Mouse (Mus musculus) kidney, adult 2 months (tissue): ENCODE results near the gene Lman1l.

Experiments
- CTCF ChIP-seq: fragments of 200-500 bp; conservative IDR thresholded peaks from 2 replicates; pipeline ENCODE4 v1.5.1; 2011; ENCODE audit warnings: low read depth, mild to moderate bottlenecking, control low read depth, low read length, moderate library complexity, mixed read lengths; ENCODE audit not compliant: insufficient read depth, insufficient read length
- POLR2A ChIP-seq: fragments of 200-500 bp; IDR thresholded peaks from one replicate; pipeline ENCODE4 v1.6.1; 2011; ENCODE audit warnings: low read depth, low read length, control low read depth

- no peak for TF ChIP-seq CTCF
- TF ChIP-seq POLR2A = no peak
These were observed 36.2 kb upstream of the Lman1l start for GRCm38 (mm10) chr9:57656631-57657350.
